Mouse (Mus musculus): Measurements from ENCODE around the gene Lyzl4.

DNA sequence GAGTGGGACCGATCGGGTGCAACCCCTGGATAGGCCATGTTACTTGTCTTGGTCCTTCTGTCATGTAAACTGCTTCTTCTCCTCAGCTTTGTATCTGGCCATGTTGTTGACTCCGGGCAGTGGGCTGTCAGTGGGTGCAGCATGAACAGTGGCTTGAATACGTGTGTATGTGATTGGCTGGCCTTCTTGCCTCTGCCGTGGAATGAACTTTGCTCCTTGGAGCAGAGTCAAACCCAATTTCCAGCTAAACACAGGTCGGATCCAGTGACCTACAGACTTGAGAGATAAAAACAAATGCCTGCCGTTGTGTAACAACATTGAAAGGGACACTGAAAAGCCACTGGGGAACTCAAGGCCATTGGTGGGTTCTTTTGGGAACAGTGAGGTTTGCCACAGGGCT, 75.5 kb downstream of the Lyzl4 start:
- TF ChIP-seq MYC (IDR thresholded peaks at IDR 0.05; ENCODE audit: low read depth, low read length) (no peak), EP300 (IDR thresholded peaks at IDR 0.05; ENCODE audit: low read depth in 1 of 2, low read length in 2 of 2) (no peak), MAFK (IDR thresholded peaks at IDR 0.05; ENCODE audit: borderline replicate concordance, low read depth, low read length) (no peak)
